Mouse (Mus musculus): ENCODE measurements around the gene Chp1.
"Not testable (repeated sequence)": the region's sequence is repeated elsewhere in the genome, so short reads cannot be mapped to it uniquely, and the experiment has no call there.

DNA sequence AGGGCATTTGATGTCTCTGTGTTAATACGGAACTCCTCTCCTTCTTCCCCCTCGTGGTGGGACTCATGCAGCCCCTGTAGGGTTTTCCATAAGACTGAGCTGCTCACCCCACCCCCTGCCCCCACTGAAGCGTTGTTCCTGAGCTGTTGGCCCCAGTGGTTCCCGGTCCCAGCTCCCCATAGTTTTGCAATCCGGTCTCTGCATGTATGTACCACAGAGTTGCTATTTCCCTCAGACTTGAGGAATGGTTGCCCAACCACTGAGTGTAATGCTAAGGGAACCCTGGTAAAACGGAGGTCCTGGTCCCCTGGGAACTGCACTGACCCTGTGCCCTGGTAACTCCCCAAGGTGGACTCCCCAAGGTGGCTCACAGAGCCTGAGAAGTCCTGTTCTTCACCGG is 39.0 kb upstream of the Chp1 start:
- not testable (repeated sequence) for TF ChIP-seq GATA1, TAL1 (IDR thresholded peaks at IDR 0.05; ENCODE audit: low read length)
